Mouse (Mus musculus) limb, embryonic 14.5 days (tissue): ENCODE measurements around the gene Igsf6. TPM values are rescaled to one million over a fixed set of nuclear protein-coding genes. Genes with fewer than 3 reads are reported as not detected.

ENCODE experiments used
- ATAC-seq: fragments of 200-750 bp; cut with Nextera tagmentation; 2 replicates; pipeline ENCODE4 v1.8.0; 2017; ENCODE audit warnings: low read depth, moderate number of reproducible peaks, moderate TSS enrichment; ENCODE audit not compliant: low FRiP score
- DNase-seq: peaks from one replicate; pipeline ENCODE4 v3.0.0-alpha.2; 2015; ENCODE audit warnings: low spot score
- H3K27ac ChIP-seq: fragments of 300-500 bp; sonication (generic); replicated peaks from 2 replicates; pipeline ENCODE4 v1.5.1; 2014; ENCODE audit warnings: low read depth, mild to moderate bottlenecking, low read length, moderate library complexity, mixed read lengths
- H3K27me3 ChIP-seq: fragments of 300-500 bp; sonication (generic); 2 replicates; pipeline ENCODE4 v1.6.1; 2014; ENCODE audit warnings: low read length, mixed read lengths; ENCODE audit not compliant: control insufficient read depth, insufficient read depth
- H3K36me3 ChIP-seq: fragments of 300-500 bp; sonication (generic); 2 replicates; pipeline ENCODE4 v1.6.1; 2014; ENCODE audit warnings: mild to moderate bottlenecking, low read length, moderate library complexity, mixed read lengths; ENCODE audit not compliant: control insufficient read depth, insufficient read depth
- H3K4me1 ChIP-seq: fragments of 300-500 bp; sonication (generic); 2 replicates; pipeline ENCODE4 v1.6.1; 2014; ENCODE audit warnings: antibody characterized with exemption, low read length, mixed read lengths; ENCODE audit not compliant: control insufficient read depth, insufficient read depth
- H3K4me2 ChIP-seq: fragments of 300-500 bp; sonication (generic); replicated peaks from 2 replicates; pipeline ENCODE4 v1.6.1; 2014; ENCODE audit warnings: low read depth, mild to moderate bottlenecking, low read length, moderate library complexity; ENCODE audit not compliant: severe bottlenecking
- H3K4me3 ChIP-seq: fragments of 300-500 bp; sonication (generic); replicated peaks from 2 replicates; pipeline ENCODE4 v1.5.1; 2014; ENCODE audit warnings: low read length
- H3K9ac ChIP-seq: fragments of 300-500 bp; sonication (generic); 2 replicates; pipeline ENCODE4 v1.6.1; 2014; ENCODE audit warnings: mild to moderate bottlenecking, low read depth, low read length, moderate library complexity; ENCODE audit not compliant: severe bottlenecking
- H3K9me3 ChIP-seq: fragments of 300-500 bp; sonication (generic); 2 replicates; pipeline ENCODE4 v1.6.1; 2016; ENCODE audit warnings: low read length; ENCODE audit not compliant: control insufficient read depth
- POLR2A ChIP-seq: fragments of 200-500 bp; IDR thresholded peaks from 2 replicates; pipeline ENCODE4 v1.8.0; 2012; ENCODE audit warnings: inconsistent platforms, mild to moderate bottlenecking, moderate library complexity, borderline replicate concordance; ENCODE audit not compliant: insufficient read depth, insufficient read length; ENCODE audit errors: extremely low read depth
- WGBS: fragments of 180-500 bp; shearing (Covaris S2); extraction: QIAGEN DNeasy Blood & Tissue Kit; methylation state at CpG from one replicate; pipeline ENCODE4 v1.1.7; 2014; 5-methylcytosine and 5-hydroxymethylcytosine counted together
- polyA plus RNA-seq, 2 experiments: library from polyadenylated mRNA; depleted of rRNA in 1 of 2; stranded (reverse) in 1 of 2; unstranded in 1 of 2; fragments of >200 nt; fragmentation: Nextera tagmentation in 1 of 2; extraction: Ambion mirVana in 1 of 2; gene quantifications; 2 replicates each; pipeline versions ENCODE4 v1.2.1 to v1.2.3; 2012 to 2014

Igsf6 gene
- polyA plus RNA-seq, 2 experiments, result 0.97 to 2.2 TPM

DNA sequence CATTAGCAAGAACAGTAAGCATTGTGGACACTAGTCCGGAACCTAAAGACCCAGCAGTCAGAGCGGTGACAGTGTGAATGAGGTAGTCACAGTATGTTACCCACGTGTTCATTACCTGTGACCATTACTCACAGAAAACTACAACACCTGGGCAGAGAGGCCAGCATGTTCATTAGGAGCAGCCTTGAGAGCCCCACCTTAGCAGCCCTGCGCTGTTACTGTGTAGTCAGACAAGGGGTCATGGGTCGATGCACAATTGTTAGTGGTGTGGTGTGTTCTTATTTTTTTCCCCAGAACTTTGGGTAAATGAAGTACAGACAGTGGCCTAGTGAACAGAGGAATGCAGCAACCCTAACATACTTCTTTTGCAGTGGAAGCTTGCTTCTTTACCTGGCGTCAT lies 2.9 kb upstream of the Igsf6 start:
- no peak overlapping the region for H3K9ac ChIP-seq
- no peak overlapping the region for H3K27ac ChIP-seq
- peaks cover 42% of the 10 kb centered on the region for H3K36me3 ChIP-seq
- no peak for DNase-seq
- H3K4me1 ChIP-seq, result no peaks in the 10 kb centered on the region
- H3K4me2 ChIP-seq, result no peak overlapping the region
- ATAC-seq, result no peak
- TF ChIP-seq POLR2A, result no peak
- no peak overlapping the region for H3K4me3 ChIP-seq
- WGBS, result 89% methylated on average over 6 of the region's 6 CpGs
- H3K27me3 ChIP-seq, result no peaks in the 10 kb centered on the region
- H3K9me3 ChIP-seq, result no peaks in the 10 kb centered on the region

DNA sequence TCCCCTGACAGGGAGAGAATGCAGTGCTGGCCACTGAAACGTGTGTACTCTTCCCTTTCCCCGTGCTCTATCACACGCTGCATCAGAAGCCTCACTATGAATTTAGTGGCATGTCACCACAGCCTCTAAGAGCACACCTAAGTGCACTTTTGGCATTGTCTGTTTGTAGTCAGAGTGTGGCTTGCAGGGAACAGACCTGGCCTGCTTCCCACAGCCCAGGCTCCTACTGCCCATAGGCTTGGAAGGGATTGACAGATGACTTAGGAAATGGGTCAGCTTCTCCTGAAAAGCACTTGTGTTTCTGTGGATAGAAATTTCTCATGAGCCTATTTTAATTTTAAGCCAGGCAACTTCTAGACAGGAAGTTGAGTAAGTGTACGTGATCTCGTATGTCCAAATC lies 1.0 kb upstream of the Igsf6 start:
- TF ChIP-seq POLR2A, result no peak
- WGBS, result 87% methylated on average over 5 of the region's 5 CpGs
- H3K27ac ChIP-seq, result no peak overlapping the region

DNA sequence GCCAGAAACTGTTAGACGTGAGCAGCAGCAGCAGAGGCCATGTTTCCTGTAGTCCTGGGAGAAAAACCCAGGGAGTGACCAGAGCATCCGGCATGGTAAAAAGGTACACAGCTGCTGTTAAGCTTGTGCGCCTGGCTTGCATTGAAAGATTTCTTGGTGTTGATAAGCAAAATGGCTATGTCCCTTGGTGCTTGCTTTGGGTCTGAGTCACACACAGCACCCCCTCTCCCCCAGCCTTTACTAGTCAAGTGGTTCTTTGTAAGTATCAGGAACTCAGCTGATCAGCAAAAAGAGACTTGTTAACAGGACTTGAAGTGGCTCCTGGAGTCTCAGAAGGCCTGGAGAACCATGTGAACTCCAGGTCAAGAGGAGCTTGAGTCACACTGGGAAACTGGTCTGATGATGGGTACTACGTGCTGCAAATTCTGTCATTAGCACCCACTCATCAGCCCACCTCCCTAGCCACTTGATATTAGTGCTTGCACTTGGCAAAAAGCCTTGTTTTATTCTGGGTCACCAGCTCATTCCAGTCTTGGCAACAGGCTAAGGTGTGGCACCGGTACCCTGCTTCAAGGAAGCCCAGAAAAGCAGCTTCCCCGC lies 529 bp upstream of the Igsf6 start:
- no peak for DNase-seq
- H3K27ac ChIP-seq, result no peak overlapping the region
- no peak overlapping the region for H3K9ac ChIP-seq
- H3K4me2 ChIP-seq, result no peak overlapping the region
- peaks cover 3% of the 10 kb centered on the region; the same call in 1 of the 2 replicates for H3K4me1 ChIP-seq
- no peak for ATAC-seq
- H3K36me3 ChIP-seq, result peaks cover 62% of the 10 kb centered on the region
- no peak overlapping the region for H3K4me3 ChIP-seq
- H3K9me3 ChIP-seq, result no peaks in the 10 kb centered on the region
- H3K27me3 ChIP-seq, result no peaks in the 10 kb centered on the region
- TF ChIP-seq POLR2A, result no peak
- 78% methylated on average over 6 of the region's 6 CpGs for WGBS

More for the DNA sequence above, 1.0 kb upstream of the Igsf6 start:
- H3K4me1 ChIP-seq, result peaks cover 3% of the 10 kb centered on the region; the same call in 1 of the 2 replicates
- H3K27me3 ChIP-seq, result no peaks in the 10 kb centered on the region
- no peak overlapping the region for H3K4me2 ChIP-seq
- ATAC-seq (no peak), DNase-seq (no peak)
- H3K9me3 ChIP-seq, result no peaks in the 10 kb centered on the region
- H3K36me3 ChIP-seq, result peaks cover 59% of the 10 kb centered on the region
- H3K4me3 ChIP-seq, result no peak overlapping the region
- H3K9ac ChIP-seq, result no peak overlapping the region

DNA sequence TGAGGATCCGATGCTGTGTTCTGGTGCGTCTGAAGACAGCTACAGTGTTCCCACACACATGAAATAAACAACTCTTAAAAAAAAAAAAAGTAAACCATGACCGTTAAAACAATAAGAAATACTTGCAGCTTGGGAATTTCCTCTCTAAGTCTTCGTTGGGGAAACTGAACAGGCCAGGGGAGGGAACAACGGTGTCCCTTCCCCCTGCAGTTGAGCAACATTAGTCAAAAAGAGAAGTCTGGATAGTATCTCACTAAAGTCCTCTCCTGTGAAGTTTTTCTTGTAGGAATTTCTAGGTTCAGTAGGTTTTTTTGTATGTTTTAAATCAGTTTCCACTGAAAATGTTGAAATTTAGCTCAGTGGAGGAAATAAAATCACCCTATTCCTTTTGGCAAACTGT lies 1.9 kb downstream of the Igsf6 start:
- 81% methylated on average over 5 of the region's 5 CpGs for WGBS
- Histone ChIP-seq H3K27me3 (no peaks in the 10 kb centered on the region), H3K36me3 (peaks cover 61% of the 10 kb centered on the region), H3K9me3 (no peaks in the 10 kb centered on the region), H3K27ac (no peak overlapping the region), H3K9ac (no peak overlapping the region), H3K4me2 (no peak overlapping the region), H3K4me3 (no peak overlapping the region), H3K4me1 (peaks cover 3% of the 10 kb centered on the region; the same call in 1 of the 2 replicates)
- DNase-seq (no peak), ATAC-seq (no peak)
- no peak for TF ChIP-seq POLR2A

DNA sequence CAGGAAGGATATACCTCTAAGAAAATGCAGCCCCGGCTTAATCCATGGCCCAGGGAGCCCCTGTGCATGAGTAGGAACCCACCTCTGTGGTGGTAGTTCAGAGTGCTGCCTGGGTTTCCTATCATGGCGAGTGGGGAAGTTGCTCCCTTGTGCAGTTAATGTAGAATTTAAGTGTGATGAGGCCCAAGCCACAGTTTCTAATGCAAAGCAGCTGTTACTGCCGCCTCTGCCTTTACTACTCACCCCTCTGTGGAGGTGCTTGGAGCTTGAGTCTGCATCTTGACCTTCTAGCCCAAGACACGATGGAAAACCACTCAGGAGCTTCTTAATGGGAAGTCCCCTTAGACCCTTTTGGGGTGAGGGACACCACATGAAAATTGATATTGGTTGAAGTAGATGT lies 3.1 kb downstream of the Igsf6 start:
- Histone ChIP-seq H3K27ac (no peak overlapping the region), H3K27me3 (no peaks in the 10 kb centered on the region), H3K4me1 (peaks cover 3% of the 10 kb centered on the region; the same call in 1 of the 2 replicates), H3K9me3 (no peaks in the 10 kb centered on the region), H3K36me3 (peaks cover 57% of the 10 kb centered on the region), H3K4me3 (no peak overlapping the region), H3K9ac (no peak overlapping the region), H3K4me2 (no peak overlapping the region)
- no peak for TF ChIP-seq POLR2A
- ATAC-seq, result no peak
- 55% methylated on average over 4 of the region's 4 CpGs for WGBS
- DNase-seq, result no peak

DNA sequence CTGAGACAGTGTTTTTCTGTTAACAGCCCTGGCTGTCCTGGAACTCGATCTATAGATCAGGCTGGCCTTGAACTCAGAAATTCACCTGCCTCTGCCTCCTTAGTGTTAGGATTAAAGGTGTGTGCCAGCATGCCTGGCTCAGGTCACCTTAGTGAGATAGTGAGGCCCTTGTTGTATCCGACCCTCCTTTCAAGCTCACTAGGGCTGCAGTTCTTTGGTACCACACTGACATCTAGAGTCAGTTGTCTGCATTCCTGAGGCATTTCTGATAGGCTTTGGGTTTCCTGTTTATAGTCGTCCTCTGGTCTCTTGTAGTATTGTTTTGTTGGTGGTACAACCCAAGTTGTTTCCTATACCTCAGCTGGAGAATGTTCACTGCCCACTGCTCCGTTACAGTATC lies 10.1 kb downstream of the Igsf6 start:
- H3K27me3 ChIP-seq, result no peaks in the 10 kb centered on the region
- ATAC-seq (no peak; the same call in 1 of the 2 replicates), DNase-seq (no peak)
- no peak overlapping the region for H3K9ac ChIP-seq
- no peak for TF ChIP-seq POLR2A
- peaks cover 30% of the 10 kb centered on the region for H3K36me3 ChIP-seq
- H3K27ac ChIP-seq, result no peak overlapping the region
- H3K4me3 ChIP-seq, result no peak overlapping the region
- no peaks in the 10 kb centered on the region for H3K4me1 ChIP-seq
- WGBS, result 52% methylated on average over 4 of the region's 4 CpGs
- H3K4me2 ChIP-seq, result no peak overlapping the region
- no peaks in the 10 kb centered on the region for H3K9me3 ChIP-seq
